Mouse (Mus musculus): ENCODE results near the gene Ralgps2. TPM values are rescaled to one million over a fixed set of nuclear protein-coding genes. Genes with fewer than 3 reads are reported as not detected.

Gene Ralgps2
- polyA plus RNA-seq, 1 experiment from 2014 or later = 120 TPM

- Histone ChIP-seq H3K27me3 (replicated peaks) (no peaks in the 10 kb centered on the region), H3K4me2 (replicated peaks) (no peak overlapping the region), H3K9me3 (peaks cover 22% of the 10 kb centered on the region), H3K9ac (no peak overlapping the region), H3K4me3 (no peak overlapping the region), H3K4me1 (no peaks in the 10 kb centered on the region), H3K36me3 (no peaks in the 10 kb centered on the region), H3K27ac (no peak overlapping the region)
- no peak for ATAC-seq (ENCODE audit: low FRiP score, low read depth)
- WGBS = 89% methylated on average over 18 of the region's 18 CpGs
Measured at GRCm38 (mm10) chr1:156769621-156770297, 169.7 kb downstream of the Ralgps2 start.

GRCm38 (mm10) chr1:156769163-156769562, 170.3 kb downstream of the Ralgps2 start:
- no peaks in the 10 kb centered on the region for H3K27me3 ChIP-seq (replicated peaks)
- no peak overlapping the region for H3K4me2 ChIP-seq (replicated peaks)
- no peak overlapping the region for H3K4me3 ChIP-seq
- peaks cover 25% of the 10 kb centered on the region for H3K9me3 ChIP-seq
- H3K36me3 ChIP-seq = no peaks in the 10 kb centered on the region
- no peaks in the 10 kb centered on the region for H3K4me1 ChIP-seq
- ATAC-seq (ENCODE audit: low FRiP score, low read depth) = no peak
- WGBS = 75% methylated on average over 5 of the region's 5 CpGs
- H3K27ac ChIP-seq = no peak overlapping the region
- no peak overlapping the region for H3K9ac ChIP-seq

- no peak overlapping the region for H3K4me2 ChIP-seq (replicated peaks)
- H3K27me3 ChIP-seq (replicated peaks) = no peaks in the 10 kb centered on the region
- H3K4me3 ChIP-seq = no peak overlapping the region
- H3K4me1 ChIP-seq = peaks cover 5% of the 10 kb centered on the region; the same call in 1 of the 2 replicates
- no peaks in the 10 kb centered on the region for H3K36me3 ChIP-seq
- no peak for ATAC-seq (ENCODE audit: low FRiP score, low read depth)
- no peak overlapping the region for H3K27ac ChIP-seq
- WGBS = 89% methylated on average over 3 of the region's 3 CpGs
- H3K9me3 ChIP-seq = peaks cover 25% of the 10 kb centered on the region
- no peak overlapping the region for H3K9ac ChIP-seq
Measured at GRCm38 (mm10) chr1:156765311-156765710, 174.1 kb downstream of the Ralgps2 start.

DNA sequence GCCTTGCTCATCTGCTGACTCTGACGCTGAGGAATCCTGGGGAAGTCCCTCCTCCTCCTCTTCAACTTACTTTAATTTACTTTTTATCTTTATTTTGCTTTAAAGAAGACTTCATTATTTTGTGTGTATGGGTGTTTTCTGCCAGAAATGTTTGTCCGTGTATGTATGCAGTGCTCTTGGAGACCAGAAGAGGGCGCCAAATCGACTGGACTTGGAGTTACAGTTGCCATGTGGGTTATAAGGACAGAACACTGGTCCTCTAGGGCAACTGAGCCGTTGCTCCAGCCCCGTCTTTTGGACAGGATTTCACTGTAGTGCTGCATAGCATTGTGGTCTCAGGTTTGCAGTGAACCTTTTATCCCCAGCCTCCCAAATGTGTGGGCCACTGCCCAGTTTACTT, 174.8 kb downstream of the Ralgps2 start:
- no peak overlapping the region for H3K9ac ChIP-seq
- H3K4me3 ChIP-seq = no peak overlapping the region
- no peak overlapping the region for H3K27ac ChIP-seq
- 83% methylated on average over 6 of the region's 6 CpGs for WGBS
- no peaks in the 10 kb centered on the region for H3K27me3 ChIP-seq (replicated peaks)
- H3K36me3 ChIP-seq = no peaks in the 10 kb centered on the region
- peaks cover 25% of the 10 kb centered on the region for H3K9me3 ChIP-seq
- peaks cover 5% of the 10 kb centered on the region; the same call in 1 of the 2 replicates for H3K4me1 ChIP-seq
- no peak for ATAC-seq (ENCODE audit: low FRiP score, low read depth)
- no peak overlapping the region for H3K4me2 ChIP-seq (replicated peaks)

DNA sequence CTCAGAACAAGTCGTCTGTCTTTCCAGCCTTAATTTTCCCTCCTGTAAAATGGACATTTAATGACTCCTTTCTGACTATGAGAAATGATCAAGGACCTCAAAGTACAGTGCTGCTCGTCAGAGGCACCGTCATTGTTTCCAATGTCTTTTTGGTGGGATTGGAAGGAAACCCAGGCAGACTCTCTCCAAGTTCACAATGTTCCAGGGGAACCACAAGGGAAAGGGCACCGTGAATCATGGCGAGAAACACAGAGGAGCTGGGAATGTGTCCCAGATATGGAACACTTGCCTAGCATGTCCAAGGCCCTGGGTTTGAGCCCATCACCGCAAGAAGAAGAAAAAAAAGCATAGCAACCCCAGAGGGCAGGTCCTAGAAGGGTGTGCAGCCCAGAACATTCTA, 176.1 kb downstream of the Ralgps2 start:
- WGBS = 96% methylated on average over 6 of the region's 6 CpGs
- no peak overlapping the region for H3K9ac ChIP-seq
- no peak for ATAC-seq (ENCODE audit: low FRiP score, low read depth)

DNA sequence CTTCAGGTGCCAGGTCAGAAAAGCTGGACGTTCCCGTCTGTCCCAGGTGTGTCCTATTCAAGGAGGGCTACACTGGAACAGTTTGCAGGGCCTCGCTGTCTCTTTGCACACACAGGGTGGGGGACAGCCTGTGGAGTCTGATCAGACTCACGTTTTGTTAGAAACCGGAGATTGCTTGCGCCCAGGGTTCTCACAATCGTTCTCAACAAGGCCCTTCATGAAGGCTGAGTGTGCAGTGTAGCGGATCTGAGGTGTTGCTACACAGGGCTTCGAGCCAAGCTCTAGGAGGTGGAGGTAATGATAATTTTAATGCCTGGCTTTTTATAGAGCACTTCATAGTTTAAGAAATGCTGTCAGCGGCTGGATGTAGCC, 178.0 kb downstream of the Ralgps2 start:
- Histone ChIP-seq H3K9ac (no peak overlapping the region), H3K36me3 (no peaks in the 10 kb centered on the region), H3K27ac (0 out of 2 replicates have a peak overlapping the region, but pooled peaks have one; percentile 17), H3K9me3 (peaks cover 14% of the 10 kb centered on the region), H3K27me3 (replicated peaks) (no peaks in the 10 kb centered on the region), H3K4me3 (no peak overlapping the region), H3K4me1 (peaks cover 5% of the 10 kb centered on the region), H3K4me2 (replicated peaks) (no peak overlapping the region)
- ATAC-seq (ENCODE audit: low FRiP score, low read depth) = no peak
- WGBS = 73% methylated on average over 10 of the region's 10 CpGs

More for the DNA sequence above, 176.1 kb downstream of the Ralgps2 start:
- H3K27ac ChIP-seq = no peak overlapping the region
- peaks cover 25% of the 10 kb centered on the region for H3K9me3 ChIP-seq
- H3K4me3 ChIP-seq = no peak overlapping the region
- no peaks in the 10 kb centered on the region for H3K36me3 ChIP-seq
- peaks cover 5% of the 10 kb centered on the region for H3K4me1 ChIP-seq
- H3K27me3 ChIP-seq (replicated peaks) = no peaks in the 10 kb centered on the region
- no peak overlapping the region for H3K4me2 ChIP-seq (replicated peaks)

DNA sequence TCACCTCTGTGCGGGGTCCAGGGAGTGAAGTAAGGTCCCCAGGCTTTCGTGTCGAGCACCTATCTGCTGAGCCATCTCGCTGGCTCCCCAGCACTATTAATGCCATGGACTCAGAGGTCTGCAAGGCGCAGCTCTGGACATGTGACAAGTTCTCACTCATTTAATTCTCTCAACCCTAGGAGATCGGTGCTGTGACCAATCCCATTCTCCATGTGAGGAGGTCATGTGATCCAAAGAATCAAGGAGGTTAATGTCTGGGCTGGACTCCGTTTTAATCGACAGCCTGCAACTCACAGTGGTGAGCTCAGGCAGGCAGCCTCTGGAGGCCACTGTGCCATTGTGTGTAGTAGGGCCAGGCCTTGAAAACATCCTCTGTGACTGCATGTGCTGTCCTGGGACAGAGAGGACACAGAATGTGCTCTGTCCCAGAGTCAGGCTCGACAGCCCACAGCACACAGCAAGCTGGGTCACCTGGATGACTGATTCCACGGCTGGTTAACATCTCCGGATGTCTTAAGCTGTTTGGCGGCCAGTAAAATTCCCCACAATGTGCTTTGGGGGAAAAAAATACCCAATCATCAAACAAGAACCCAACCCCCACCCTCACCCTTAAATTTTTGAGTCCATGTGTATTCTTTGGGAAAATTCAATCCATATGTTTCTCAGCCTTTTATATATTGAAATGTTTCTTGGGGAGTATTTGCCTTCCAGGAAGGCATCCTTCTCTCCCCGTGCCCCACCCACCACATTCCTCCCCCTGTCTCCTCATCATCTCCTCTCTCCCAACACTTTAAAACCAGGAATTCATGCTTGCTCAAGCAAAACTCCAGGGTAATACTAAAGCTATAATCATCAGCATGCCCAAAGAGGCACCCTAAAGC, 178.6 kb downstream of the Ralgps2 start:
- ATAC-seq (ENCODE audit: low FRiP score, low read depth) = no peak
- H3K36me3 ChIP-seq = no peaks in the 10 kb centered on the region
- H3K9ac ChIP-seq = no peak overlapping the region
- no peak overlapping the region for H3K4me2 ChIP-seq (replicated peaks)
- 62% methylated on average over 13 of the region's 13 CpGs for WGBS
- peaks cover 9% of the 10 kb centered on the region; the same call in 1 of the 2 replicates for H3K9me3 ChIP-seq
- H3K4me1 ChIP-seq = peaks cover 5% of the 10 kb centered on the region
- no peak overlapping the region for H3K27ac ChIP-seq
- no peaks in the 10 kb centered on the region for H3K27me3 ChIP-seq (replicated peaks)
- no peak overlapping the region for H3K4me3 ChIP-seq

DNA sequence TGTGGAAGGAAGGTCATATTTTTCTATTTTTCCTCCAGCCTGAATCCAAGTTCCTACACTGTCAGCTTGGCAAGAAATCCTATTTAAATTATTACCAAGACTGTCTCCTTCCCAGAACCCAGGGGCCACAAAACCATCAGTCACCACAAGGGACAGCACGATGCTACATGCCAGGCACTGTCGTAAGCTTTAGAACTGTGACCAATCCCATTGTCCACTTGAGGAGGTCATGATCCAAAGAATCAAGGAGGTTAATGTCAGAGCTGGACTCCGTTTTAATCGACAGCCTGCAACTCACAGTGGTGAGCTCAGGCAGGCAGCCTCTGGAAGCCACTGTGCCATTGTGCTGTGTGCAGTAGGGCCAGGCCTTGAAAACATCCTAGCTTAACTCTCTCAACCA, 181.1 kb downstream of the Ralgps2 start:
- no peak for ATAC-seq (ENCODE audit: low FRiP score, low read depth)
- H3K9ac ChIP-seq = no peak overlapping the region
- no peak overlapping the region for H3K27ac ChIP-seq
- no peaks in the 10 kb centered on the region for H3K36me3 ChIP-seq
- no peak overlapping the region for H3K4me3 ChIP-seq
- H3K27me3 ChIP-seq (replicated peaks) = no peaks in the 10 kb centered on the region
- 15% methylated on average over 4 of the region's 4 CpGs for WGBS
- peaks cover 27% of the 10 kb centered on the region for H3K4me1 ChIP-seq
- no peak overlapping the region for H3K4me2 ChIP-seq (replicated peaks)
- H3K9me3 ChIP-seq = no peaks in the 10 kb centered on the region

DNA sequence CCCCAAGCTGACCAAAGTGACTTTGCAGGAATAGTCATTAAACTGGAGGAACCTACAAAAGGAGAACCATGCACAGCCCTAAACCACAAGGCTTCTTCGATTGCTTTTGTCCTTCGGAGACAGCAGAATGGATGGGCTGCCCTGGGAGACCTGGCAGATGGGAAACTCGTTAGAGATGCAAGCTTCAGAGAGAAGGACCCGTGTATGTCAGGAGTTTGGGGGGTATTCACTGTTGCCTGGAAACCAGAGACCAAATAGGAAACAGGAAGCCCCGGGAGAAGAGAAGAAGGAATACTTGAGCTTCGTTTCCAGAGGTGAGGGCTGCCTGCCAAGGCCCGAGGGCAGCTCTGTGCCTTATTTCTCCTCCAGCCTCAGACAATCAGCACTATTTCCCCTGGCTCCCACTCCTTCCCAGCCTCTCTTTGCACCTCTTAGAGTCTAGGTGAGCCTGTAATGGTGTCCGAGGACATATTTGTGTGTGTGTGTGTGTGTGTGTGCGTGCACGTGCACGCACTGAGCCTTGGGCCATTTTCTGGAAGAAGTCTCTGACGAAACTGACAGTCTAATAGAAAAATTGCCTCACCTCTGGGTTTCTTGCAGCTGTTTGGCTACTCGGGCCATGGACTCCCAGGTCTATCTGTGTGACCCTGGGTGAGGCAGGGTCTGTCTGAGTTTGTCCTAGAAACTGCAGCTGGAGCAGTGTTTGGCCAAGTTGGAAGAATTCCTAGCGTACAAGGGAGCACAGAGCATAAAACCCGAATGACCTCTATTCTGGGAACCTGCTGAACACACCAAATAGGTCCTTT, 184.6 kb downstream of the Ralgps2 start:
- Histone ChIP-seq H3K4me1 (peaks cover 45% of the 10 kb centered on the region), H3K27me3 (replicated peaks) (no peaks in the 10 kb centered on the region), H3K4me3 (no peak overlapping the region), H3K9ac (no peak overlapping the region), H3K27ac (peak overlapping the region; percentile 18; the same call in 1 of the 2 replicates), H3K4me2 (replicated peaks) (peak overlapping the region; percentile 28; the same call in 1 of the 2 replicates), H3K36me3 (no peaks in the 10 kb centered on the region), H3K9me3 (no peaks in the 10 kb centered on the region)
- peak; percentile 54 for ATAC-seq (ENCODE audit: low FRiP score, low read depth)
- 30% methylated on average over 15 of the region's 15 CpGs for WGBS

Other genes with a start within 250 kb of the Ralgps2 start
- gene Fam20b, start 220.5 kb downstream of the Ralgps2 start, polyA plus RNA-seq (2016; fragmentation: Nextera tagmentation; extraction: Ambion mirVana) = 26.8 and 28.6 TPM in 2 replicates
- 7.5 and 8.0 TPM in 2 replicates for gene Angptl1, start 101.1 kb downstream of the Ralgps2 start, polyA plus RNA-seq (2016; fragmentation: Nextera tagmentation; extraction: Ambion mirVana)
- not detected in 2 replicates for gene Tex35, start 169.1 kb upstream of the Ralgps2 start, polyA plus RNA-seq (2016; fragmentation: Nextera tagmentation; extraction: Ambion mirVana)

Measured in neural tube, embryonic 12.5 days (tissue).